Mouse (Mus musculus) heart, postnatal 4 days (tissue): ENCODE results near the gene Pet100. TPM values are rescaled to one million over a fixed set of nuclear protein-coding genes. Genes with fewer than 3 reads are reported as not detected.

Experiments
- total RNA-seq, 2 experiments: library from RNA; stranded (reverse); gene quantifications; 2 replicates each; pipeline ENCODE4 v1.2.3; 2021

Gene Pet100
- total RNA-seq, 2 experiments from 2014 or later, result 72.5 to 77.7 TPM

Other genes with a start within 250 kb of the Pet100 start
- gene Arhgef18, start 228.5 kb upstream of the Pet100 start, total RNA-seq, result 10 to 100 TPM; 17.3 to 19.8 TPM
- gene Pex11g, start 153.9 kb upstream of the Pet100 start, total RNA-seq, result 1 to 10 TPM; 4.1 to 4.5 TPM
- under 1 TPM in 1 of 2 experiments, not detected in 1; 0.32 TPM for gene Tex45, start 150.7 kb upstream of the Pet100 start, total RNA-seq
- 10 to 100 TPM; 24.6 to 26.1 TPM for gene Zfp358, start 128.4 kb upstream of the Pet100 start, total RNA-seq
- 10 to 100 TPM; 26.4 to 29.0 TPM for gene Mcoln1, start 121.1 kb upstream of the Pet100 start, total RNA-seq
- 10 to 100 TPM; 15.1 to 15.9 TPM for gene Pnpla6, start 106.2 kb upstream of the Pet100 start, total RNA-seq
- 1 to 10 TPM; 1.1 to 2.2 TPM for gene C330021F23Rik, start 53.6 kb upstream of the Pet100 start, total RNA-seq
- 1 to 10 TPM; 1.5 to 2.9 TPM for gene Camsap3, start 34.3 kb upstream of the Pet100 start, total RNA-seq
- gene Xab2, start 232 bp upstream of the Pet100 start, total RNA-seq, result 10 to 100 TPM; 20.9 to 21.3 TPM
- not detected for gene Pcp2, start 4.0 kb downstream of the Pet100 start, total RNA-seq
- gene Stxbp2, start 9.4 kb downstream of the Pet100 start, total RNA-seq, result 10 to 100 TPM; 15.4 to 17.3 TPM
- not detected for gene Retn, start 34.2 kb downstream of the Pet100 start, total RNA-seq
- gene Mcemp1, start 44.2 kb downstream of the Pet100 start, total RNA-seq, result under 1 TPM in 1 of 2 experiments, not detected in 1; 0.23 TPM
- gene Fcor, start 50.8 kb downstream of the Pet100 start, total RNA-seq, result under 1 TPM; 0.81 to 0.86 TPM
- gene Trappc5, start 54.8 kb downstream of the Pet100 start, total RNA-seq, result 10 to 100 TPM; 16.8 to 19.8 TPM
- under 1 TPM in 1 of 2 experiments, not detected in 1; 0.18 TPM for gene Fcer2a, start 72.6 kb downstream of the Pet100 start, total RNA-seq
- 1 to 10 TPM in 1 of 2 experiments, under 1 TPM in 1; 0.63 to 1.3 TPM for gene Clec4g, start 99.1 kb downstream of the Pet100 start, total RNA-seq
- not detected for gene Cd209a, start 127.4 kb downstream of the Pet100 start, total RNA-seq
- not detected for gene Cd209e, start 232.8 kb downstream of the Pet100 start, total RNA-seq